Mouse (Mus musculus) spleen, adult 2 months (tissue): ENCODE data around the gene Gpr107.

Experiments
- CTCF ChIP-seq: fragments of 200-500 bp; IDR thresholded peaks from 2 replicates; pipeline ENCODE4 v1.5.1; 2011; ENCODE audit warnings: mild to moderate bottlenecking, inconsistent platforms; ENCODE audit not compliant: insufficient read depth, insufficient read length, insufficient replicate concordance; ENCODE audit errors: extremely low read depth
- POLR2A ChIP-seq: fragments of 200-500 bp; IDR thresholded peaks from 2 replicates; pipeline ENCODE4 v1.6.1; 2011; ENCODE audit warnings: low read depth, low read length, inconsistent platforms

DNA sequence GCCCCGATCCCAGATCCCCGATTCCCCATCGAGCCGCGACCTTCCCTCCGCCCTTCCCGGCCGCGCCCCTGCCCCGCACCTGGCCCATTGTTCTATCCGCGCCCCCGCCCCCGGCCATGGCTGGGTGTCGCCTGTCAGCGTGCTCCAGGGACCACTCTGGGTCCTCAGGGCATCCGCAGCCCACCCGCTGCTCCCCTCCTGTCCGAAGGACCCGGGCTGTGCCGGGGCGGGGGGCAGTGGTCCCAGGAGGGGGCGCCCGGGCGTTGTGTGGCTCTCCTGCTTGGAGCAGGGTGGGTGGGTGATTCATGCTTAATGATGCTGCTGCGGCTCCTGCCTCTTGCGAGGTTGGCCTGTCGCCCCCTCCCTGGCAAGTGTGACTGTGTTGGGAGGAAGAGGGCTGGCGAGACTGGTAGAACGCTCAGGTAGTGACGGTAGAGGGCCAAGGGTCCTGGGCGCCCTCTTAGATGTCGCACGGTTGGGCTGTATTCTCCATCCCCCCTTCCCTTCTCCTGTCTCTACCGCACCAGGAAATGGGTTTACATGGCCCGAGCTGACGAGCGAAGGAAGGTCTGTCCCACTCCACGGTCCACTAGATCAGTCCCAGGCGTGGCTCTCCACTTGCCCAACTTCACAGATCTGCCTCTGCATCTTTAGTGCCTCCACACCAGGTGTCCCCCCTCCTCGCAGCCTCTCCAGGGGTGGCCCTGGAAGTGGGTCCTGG lies 94.3 kb downstream of the Gpr107 start:
- TF ChIP-seq CTCF (no peak), POLR2A (no peak)
